Mouse (Mus musculus) layer of hippocampus, adult 8-10 months (tissue): Measurements from ENCODE around the gene Hint3. TPM values are rescaled to one million over a fixed set of nuclear protein-coding genes. Genes with fewer than 3 reads are reported as not detected.

Experiments
- DNase-seq, 2 experiments: peaks; one replicate each; pipeline ENCODE4 v3.0.0; 2022; ENCODE audit warnings: low spot score in 2 of 2
- total RNA-seq, 4 experiments: library from RNA; stranded (reverse); gene quantifications; 2 replicates each; pipeline ENCODE4 v1.2.4; 2022

The Hint3 gene
- total RNA-seq, 4 experiments from 2014 or later = 34.4 to 50.6 (median 43.7) TPM

DNA sequence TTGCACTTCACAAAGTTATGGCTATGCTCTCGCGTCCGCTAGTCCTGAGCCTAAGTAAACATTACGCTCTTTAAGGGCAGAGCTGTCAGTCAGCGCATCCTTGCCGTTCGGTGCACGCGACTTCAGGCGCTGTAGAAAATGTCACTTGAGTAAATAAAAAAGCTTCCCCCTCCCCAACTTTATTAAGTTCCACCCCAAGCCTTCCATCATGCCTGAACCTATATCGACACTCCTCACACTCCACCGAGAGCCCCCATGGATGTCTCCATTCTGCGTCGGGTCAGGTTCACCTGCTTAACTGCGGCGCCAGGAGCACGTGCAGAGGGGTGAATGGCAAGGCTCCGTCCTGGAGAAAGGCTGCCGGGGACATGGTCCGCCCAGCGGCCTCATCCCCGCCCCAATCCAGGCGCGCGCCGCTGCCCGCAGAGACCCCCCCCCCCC, 29.3 kb downstream of the Hint3 start:
- DNase-seq = no peak

DNA sequence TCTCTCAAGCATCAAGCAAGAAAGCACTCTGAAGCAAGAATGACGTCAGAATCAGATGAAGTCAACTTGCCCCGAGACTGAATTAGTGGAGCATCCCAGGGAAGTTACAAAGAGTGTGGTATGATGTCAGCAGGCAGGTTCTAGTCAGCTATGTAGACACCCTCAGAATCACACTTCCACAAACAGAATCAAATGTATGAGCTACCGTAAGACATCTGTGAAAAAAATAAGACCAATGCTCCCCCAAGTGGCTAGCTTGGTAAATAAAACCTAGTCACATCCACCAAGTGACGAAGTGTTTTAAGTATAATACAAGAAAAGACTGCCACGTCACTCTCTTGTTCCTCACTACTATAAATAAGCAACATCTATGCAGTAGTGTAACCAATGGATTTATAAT, 42.4 kb downstream of the Hint3 start:
- no peak for DNase-seq

GRCm38 (mm10) chr10:30585691-30586090, 43.7 kb downstream of the Hint3 start:
- DNase-seq = no peak

- DNase-seq = no peak
These were observed 51.7 kb downstream of the Hint3 start for GRCm38 (mm10) chr10:30577670-30578280.

GRCm38 (mm10) chr10:30566364-30566763, 63.1 kb downstream of the Hint3 start:
- no peak for DNase-seq

DNA sequence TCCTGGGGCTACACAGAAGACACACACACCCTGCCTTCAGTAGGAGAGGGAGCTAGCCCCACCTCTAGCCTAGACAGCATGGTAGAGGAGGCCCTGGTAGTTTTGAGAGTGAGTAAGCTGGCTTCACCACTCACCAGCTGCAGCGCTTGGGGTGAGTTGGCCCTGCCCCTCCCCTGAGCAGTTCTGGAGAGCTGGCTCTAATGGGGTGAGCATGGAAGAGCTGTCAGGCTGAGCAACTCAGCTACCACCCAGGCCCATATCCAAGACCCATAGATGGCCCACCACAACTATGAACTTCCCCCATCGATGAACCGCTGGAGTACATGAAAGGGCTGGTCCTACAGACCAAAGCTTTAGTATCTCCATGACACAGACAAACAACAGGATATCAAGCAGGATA, 64.8 kb downstream of the Hint3 start:
- no peak for DNase-seq

Other genes with a start within 250 kb of the Hint3 start
- 10 to 100 TPM in 2 of 4 experiments, 1 to 10 TPM in 2; 9.3 to 11.3 (median 10.1) TPM for gene Trmt11, start 28.9 kb downstream of the Hint3 start, total RNA-seq
- 100 to 1,000 TPM in 2 of 4 experiments, 10 to 100 TPM in 2; 75.7 to 112 (median 99.1) TPM for gene Ncoa7, start 173.7 kb upstream of the Hint3 start, total RNA-seq
- gene Hey2, start 213.2 kb upstream of the Hint3 start, total RNA-seq = 1 to 10 TPM; 6.6 to 7.5 (median 7.1) TPM